14 mouse cellular contexts compared by ENCODE assay signal in the genomic region with DNA sequence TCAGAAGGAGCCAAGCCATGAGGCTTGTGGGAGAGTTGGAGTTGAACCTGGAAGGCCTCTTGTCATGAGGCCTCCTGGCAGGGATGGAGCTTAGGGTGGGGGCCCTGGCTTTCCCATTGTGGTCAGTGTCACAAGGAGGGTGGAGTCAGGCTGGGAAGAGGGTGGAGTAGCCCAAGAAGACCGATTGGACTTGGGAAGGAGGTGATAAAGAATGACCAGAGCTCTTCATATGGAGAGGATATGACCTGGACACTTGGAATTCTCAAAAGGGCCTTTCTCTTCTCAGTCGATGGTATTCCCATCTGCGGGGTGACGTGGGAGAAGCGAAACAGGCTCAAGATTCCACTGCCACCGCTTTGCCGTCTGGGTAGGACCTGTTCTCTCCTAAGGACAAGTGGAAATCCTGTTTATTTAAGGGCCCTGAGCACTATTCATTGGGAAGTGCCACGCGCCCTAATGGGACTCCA. TPM values are rescaled to one million over a fixed set of nuclear protein-coding genes. Genes with fewer than 3 reads are reported as not detected.
DNase-seq lines count a peak whose midpoint lies in the region; ATAC-seq and TF ChIP-seq lines count a peak whose summit lies in the region.
"Had no signal": no experiment of that assay in that cellular context is flagged by ENCODE, and none has a peak within 500 bp of the region (broad histone marks: within the 10 kb centered on the region; RNA-seq: fewer than 3 reads in every experiment).

No protein-coding gene starts in this region.

- intact Hi-C loops in left cerebral cortex, postnatal 4 days (cut with DNase I): loop anchor here (10.0 kb wide), 2 partner anchors 106 to 226 kb away; no protein-coding TSS in a partner anchor

- TF ChIP-seq POLR2A in ES-Bruce4 (IDR thresholded peaks at IDR 0.05; ENCODE audit: insufficient read depth, low read length): no peak

- no peak overlapping the region for H3K4me2 ChIP-seq in heart, embryonic 12.5 days
- H3K4me2 ChIP-seq in heart, postnatal 0 days (ENCODE audit: low read depth, low read length): no peak overlapping the region
- no peak overlapping the region for H3K4me2 ChIP-seq in lung, embryonic 16.5 days (ENCODE audit: low read depth, low read length)
- H3K4me2 ChIP-seq in forebrain, embryonic 12.5 days: no peak overlapping the region
- H3K4me2 ChIP-seq: intestine, embryonic 15.5 days; liver, embryonic 12.5 days had no signal

- no peaks in the 10 kb centered on the region for H3K27me3 ChIP-seq in heart, embryonic 12.5 days (replicated peaks)
- no peaks in the 10 kb centered on the region for H3K27me3 ChIP-seq in ES-Bruce4 (ENCODE audit: control insufficient read depth, insufficient read depth, low read length, poor library complexity, severe bottlenecking)
- H3K27me3 ChIP-seq in heart, postnatal 0 days (ENCODE audit: control insufficient read depth, insufficient read depth, low read length): no peaks in the 10 kb centered on the region
- no peaks in the 10 kb centered on the region for H3K27me3 ChIP-seq in lung, embryonic 16.5 days (ENCODE audit: control insufficient read depth, insufficient read depth, low read depth, low read length)
- H3K27me3 ChIP-seq in forebrain, embryonic 12.5 days: no peaks in the 10 kb centered on the region
- H3K27me3 ChIP-seq: intestine, embryonic 15.5 days; liver, embryonic 12.5 days had no signal

- H3K9ac ChIP-seq in heart, embryonic 12.5 days: no peak overlapping the region
- no peak overlapping the region for H3K9ac ChIP-seq in ES-Bruce4 (ENCODE audit: low read depth, poor library complexity, severe bottlenecking)
- H3K9ac ChIP-seq in heart, postnatal 0 days (replicated peaks; ENCODE audit: low read depth, low read length): no peak overlapping the region
- no peak overlapping the region for H3K9ac ChIP-seq in lung, embryonic 16.5 days (ENCODE audit: low read length)
- H3K9ac ChIP-seq in forebrain, embryonic 12.5 days: no peak overlapping the region
- H3K9ac ChIP-seq: intestine, embryonic 15.5 days; liver, embryonic 12.5 days had no signal

- DNase-seq in heart, adult 18-20 months: peak; percentile 68 to 90
- no peak for DNase-seq in heart, postnatal 0 days (ENCODE audit: low spot score)
- DNase-seq in cerebellum, adult 11-12 months: no peak
- DNase-seq in left cerebral cortex, postnatal 4 days: no peak
- DNase-seq: adrenal gland, postnatal 14 days; cerebellum, postnatal 14 days; layer of hippocampus, adult 9-11 months had no signal

- H3K36me3 ChIP-seq in heart, embryonic 12.5 days: peaks cover 19% of the 10 kb centered on the region
- no peaks in the 10 kb centered on the region for H3K36me3 ChIP-seq in ES-Bruce4 (ENCODE audit: control insufficient read depth, insufficient read depth, low read length, poor library complexity, severe bottlenecking)
- H3K36me3 ChIP-seq in heart, postnatal 0 days (replicated peaks; ENCODE audit: control insufficient read depth, insufficient read depth, low read length): no peaks in the 10 kb centered on the region; the same call in 1 of the 2 replicates
- H3K36me3 ChIP-seq in lung, embryonic 16.5 days (ENCODE audit: control insufficient read depth, insufficient read depth, low read length): no peaks in the 10 kb centered on the region
- H3K36me3 ChIP-seq in forebrain, embryonic 12.5 days (replicated peaks): no peaks in the 10 kb centered on the region
- H3K36me3 ChIP-seq: G1E; intestine, embryonic 15.5 days; liver, embryonic 12.5 days had no signal

- no peak for ATAC-seq in heart, embryonic 12.5 days (ENCODE audit: insufficient number of reproducible peaks, low FRiP score)
- peak; percentile 28 for ATAC-seq in heart, postnatal 0 days (ENCODE audit: insufficient read depth, low read depth)
- ATAC-seq in lung, embryonic 16.5 days (ENCODE audit: low read depth): peak; percentile 30; the same call in 1 of the 2 replicates
- ATAC-seq in forebrain, embryonic 12.5 days (ENCODE audit: low FRiP score): no peak
- ATAC-seq: intestine, embryonic 15.5 days; liver, embryonic 12.5 days had no signal

- 0 out of 2 replicates have a peak, but pooled peaks have one; percentile 18 for TF ChIP-seq EP300 in ES-Bruce4 (IDR thresholded peaks at IDR 0.05; ENCODE audit: insufficient read depth, low read depth, low read length)
- TF ChIP-seq EP300 in heart, postnatal 0 days (IDR thresholded peaks at IDR 0.05; ENCODE audit: low read depth): peak; percentile 68; the same call in 1 of the 2 replicates

- peaks cover 51% of the 10 kb centered on the region for H3K4me1 ChIP-seq in heart, embryonic 12.5 days (replicated peaks)
- peaks cover 3% of the 10 kb centered on the region for H3K4me1 ChIP-seq in ES-Bruce4 (ENCODE audit: control insufficient read depth, insufficient read depth, low read length)
- H3K4me1 ChIP-seq in heart, postnatal 0 days (ENCODE audit: control insufficient read depth, insufficient read depth): peaks cover 37% of the 10 kb centered on the region
- peaks cover 27% of the 10 kb centered on the region for H3K4me1 ChIP-seq in lung, embryonic 16.5 days (replicated peaks; ENCODE audit: control insufficient read depth, insufficient read depth, low read length)
- H3K4me1 ChIP-seq in forebrain, embryonic 12.5 days: peaks cover 8% of the 10 kb centered on the region

- 72% methylated on average over 9 of the region's 9 CpGs for WGBS in heart, embryonic 12.5 days
- WGBS in heart, postnatal 0 days: 61% methylated on average over 9 of the region's 9 CpGs
- 53% methylated on average over 9 of the region's 9 CpGs for WGBS in lung, embryonic 16.5 days
- WGBS in forebrain, embryonic 12.5 days: 91% methylated on average over 9 of the region's 9 CpGs

- no peak for TF ChIP-seq CTCF in ES-Bruce4 (IDR thresholded peaks at IDR 0.05; ENCODE audit: low read depth, low read length)
- no peak for TF ChIP-seq CTCF in heart, postnatal 0 days (IDR thresholded peaks at IDR 0.05; ENCODE audit: low read depth)

- H3K9me3 ChIP-seq in heart, embryonic 12.5 days (replicated peaks): no peaks in the 10 kb centered on the region
- H3K9me3 ChIP-seq in ES-Bruce4 (replicated peaks; ENCODE audit: control insufficient read depth, insufficient read depth, low read length, poor library complexity, severe bottlenecking): no peaks in the 10 kb centered on the region
- no peaks in the 10 kb centered on the region for H3K9me3 ChIP-seq in heart, postnatal 0 days (replicated peaks; ENCODE audit: control insufficient read depth, low read length)
- H3K9me3 ChIP-seq in lung, embryonic 16.5 days (ENCODE audit: control insufficient read depth, low read length): no peaks in the 10 kb centered on the region
- H3K9me3 ChIP-seq in forebrain, embryonic 12.5 days: no peaks in the 10 kb centered on the region
- H3K9me3 ChIP-seq: intestine, embryonic 15.5 days; liver, embryonic 12.5 days had no signal

- no peak overlapping the region for H3K4me3 ChIP-seq in heart, embryonic 12.5 days
- H3K4me3 ChIP-seq in ES-Bruce4 (ENCODE audit: low read depth, low read length): no peak overlapping the region
- no peak overlapping the region for H3K4me3 ChIP-seq in heart, postnatal 0 days (ENCODE audit: low read depth, low read length)
- no peak overlapping the region for H3K4me3 ChIP-seq in lung, embryonic 16.5 days (ENCODE audit: low read length)
- H3K4me3 ChIP-seq in forebrain, embryonic 12.5 days (replicated peaks): no peak overlapping the region
- H3K4me3 ChIP-seq: intestine, embryonic 15.5 days; liver, embryonic 12.5 days had no signal

- no peak overlapping the region for H3K27ac ChIP-seq in heart, embryonic 12.5 days (ENCODE audit: poor library complexity, severe bottlenecking)
- no peak overlapping the region for H3K27ac ChIP-seq in ES-Bruce4 (ENCODE audit: insufficient read depth, low read length)
- peak overlapping the region; percentile 58 for H3K27ac ChIP-seq in heart, postnatal 0 days (ENCODE audit: low read depth)
- H3K27ac ChIP-seq in lung, embryonic 16.5 days (ENCODE audit: low read length): peak overlapping the region; percentile 59
- H3K27ac ChIP-seq in forebrain, embryonic 12.5 days: no peak overlapping the region
- H3K27ac ChIP-seq: intestine, embryonic 15.5 days; liver, embryonic 12.5 days had no signal

RNA-seq across cellular contexts. Expression of gene Akap2, which starts 38.4 kb away (rescaled TPM):
- 10 to 100 TPM; 90.7 to 99.5 TPM for total RNA-seq in heart, adult 18-20 months (2021)
- 50.1 and 50.3 TPM in 2 replicates for polyA plus RNA-seq in heart, embryonic 12.5 days (2016; fragmentation: Nextera tagmentation; extraction: Ambion mirVana)
- 91.4 and 96.5 TPM in 2 replicates for polyA plus RNA-seq in ES-Bruce4 (2011; ENCODE audit: insufficient read depth, insufficient read length, low read depth, missing spikeins)
- 64.1 and 65.5 TPM in 2 replicates for total RNA-seq in heart, postnatal 0 days (2014; rRNA removed; ENCODE audit: low replicate concordance)
- 33.8 and 37.7 TPM in 2 replicates for polyA plus RNA-seq in heart, postnatal 0 days (2015; fragmentation: Nextera tagmentation; extraction: Ambion mirVana)
- polyA plus RNA-seq in lung, embryonic 16.5 days (2015; fragmentation: Nextera tagmentation; extraction: Ambion mirVana): 44.4 and 46.5 TPM in 2 replicates
- 10 to 100 TPM; 21.0 to 27.5 TPM for total RNA-seq in left cerebral cortex, postnatal 4 days (2021)
- polyA plus RNA-seq in forebrain, embryonic 12.5 days (2016; fragmentation: Nextera tagmentation; extraction: Ambion mirVana): 12.4 and 12.5 TPM in 2 replicates
- polyA plus RNA-seq: G1E had no signal

Comparison
In these comparisons a context has a peak if more than half of its experiments do, and no peak if none do; other contexts are left out.
1. DNase-seq: peak in heart, adult 18-20 months (2 of 2); none in heart, postnatal 0 days (single experiment), cerebellum, adult 11-12 months (single experiment) and left cerebral cortex, postnatal 4 days (single experiment).
2. ATAC-seq: peak in heart, postnatal 0 days (single experiment) and lung, embryonic 16.5 days (single experiment); none in heart, embryonic 12.5 days (single experiment) and forebrain, embryonic 12.5 days (single experiment).
3. H3K27ac ChIP-seq: peak in heart, postnatal 0 days (single experiment) and lung, embryonic 16.5 days (single experiment); none in heart, embryonic 12.5 days (single experiment), ES-Bruce4 (single experiment) and forebrain, embryonic 12.5 days (single experiment).